Mouse (Mus musculus): Measurements from ENCODE around the gene Mecom.

Gene Mecom

GRCm38 (mm10) chr3:30514051-30514754, 33.6 kb downstream of the Mecom start:
- peak; percentile 48 for DNase-seq (ENCODE audit: low read depth, low spot score)

GRCm38 (mm10) chr3:30513314-30513997, 34.4 kb downstream of the Mecom start:
- no peak for DNase-seq (ENCODE audit: low read depth, low spot score)

- peak; percentile 13 for DNase-seq (ENCODE audit: low read depth, low spot score)
These were observed 35.3 kb downstream of the Mecom start for GRCm38 (mm10) chr3:30512459-30513030.

DNA sequence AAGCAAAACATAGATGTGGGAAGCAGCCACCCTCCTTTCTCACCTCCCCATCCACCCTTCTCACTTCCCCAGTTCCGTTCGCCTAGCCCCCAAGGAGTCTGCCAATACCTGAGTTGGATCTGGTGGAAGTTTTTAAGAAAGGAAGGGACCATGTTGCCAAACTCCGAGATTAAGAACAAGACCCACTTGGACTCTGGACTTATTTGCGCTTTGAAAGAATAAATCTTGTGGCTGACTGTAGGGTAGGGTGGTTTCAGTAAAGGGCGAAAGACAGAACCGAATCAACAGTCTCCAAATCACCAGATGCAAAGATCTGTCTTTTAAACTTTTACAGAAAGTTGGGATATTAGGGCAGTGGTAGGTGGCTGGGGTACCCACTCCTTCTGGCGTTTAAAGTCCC, 36.0 kb downstream of the Mecom start:
- no peak for DNase-seq (ENCODE audit: low read depth, low spot score)

GRCm38 (mm10) chr3:30511062-30511640, 36.7 kb downstream of the Mecom start:
- no peak for DNase-seq (ENCODE audit: low read depth, low spot score)

DNA sequence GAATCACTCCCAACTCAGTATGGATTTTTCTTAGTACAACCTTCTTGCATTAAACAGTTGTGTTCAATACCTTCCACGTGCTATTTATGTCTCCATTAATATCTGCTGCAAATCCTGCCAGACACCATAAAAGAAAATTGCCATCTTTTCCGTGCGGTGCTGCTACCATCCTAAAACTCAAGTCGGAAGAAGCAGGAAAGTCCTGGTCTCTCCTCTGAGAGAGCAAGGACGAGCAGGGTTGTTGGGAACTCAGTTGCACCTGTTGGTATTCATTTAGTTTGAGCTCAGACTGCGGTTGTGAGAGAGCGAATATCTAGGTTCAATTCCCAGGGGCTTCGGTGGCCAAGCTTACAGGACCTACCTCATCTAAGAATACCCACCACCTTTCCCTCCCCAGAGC, 37.2 kb downstream of the Mecom start:
- peak; percentile 6 for DNase-seq (ENCODE audit: low read depth, low spot score)

DNA sequence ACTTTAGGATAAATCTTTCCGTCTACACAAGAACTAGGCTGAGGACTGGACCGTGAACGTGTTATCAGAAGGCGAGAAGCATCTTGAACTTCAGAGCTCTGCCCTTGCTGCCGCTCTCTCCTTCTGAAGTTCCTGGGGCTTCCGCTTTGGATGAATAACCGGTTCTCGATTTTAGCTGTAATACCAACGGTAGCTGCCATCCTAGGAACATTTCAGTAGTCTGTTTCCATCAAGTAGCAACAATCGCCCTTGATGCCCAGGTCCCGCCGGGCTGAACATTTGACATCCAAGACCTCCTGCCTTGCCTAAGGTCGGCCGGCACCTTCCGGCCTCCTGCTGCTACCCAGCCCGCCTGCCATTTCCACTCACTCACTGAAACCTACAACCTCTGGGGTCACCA, 37.7 kb downstream of the Mecom start:
- DNase-seq (ENCODE audit: low read depth, low spot score), result peak; percentile 42

DNA sequence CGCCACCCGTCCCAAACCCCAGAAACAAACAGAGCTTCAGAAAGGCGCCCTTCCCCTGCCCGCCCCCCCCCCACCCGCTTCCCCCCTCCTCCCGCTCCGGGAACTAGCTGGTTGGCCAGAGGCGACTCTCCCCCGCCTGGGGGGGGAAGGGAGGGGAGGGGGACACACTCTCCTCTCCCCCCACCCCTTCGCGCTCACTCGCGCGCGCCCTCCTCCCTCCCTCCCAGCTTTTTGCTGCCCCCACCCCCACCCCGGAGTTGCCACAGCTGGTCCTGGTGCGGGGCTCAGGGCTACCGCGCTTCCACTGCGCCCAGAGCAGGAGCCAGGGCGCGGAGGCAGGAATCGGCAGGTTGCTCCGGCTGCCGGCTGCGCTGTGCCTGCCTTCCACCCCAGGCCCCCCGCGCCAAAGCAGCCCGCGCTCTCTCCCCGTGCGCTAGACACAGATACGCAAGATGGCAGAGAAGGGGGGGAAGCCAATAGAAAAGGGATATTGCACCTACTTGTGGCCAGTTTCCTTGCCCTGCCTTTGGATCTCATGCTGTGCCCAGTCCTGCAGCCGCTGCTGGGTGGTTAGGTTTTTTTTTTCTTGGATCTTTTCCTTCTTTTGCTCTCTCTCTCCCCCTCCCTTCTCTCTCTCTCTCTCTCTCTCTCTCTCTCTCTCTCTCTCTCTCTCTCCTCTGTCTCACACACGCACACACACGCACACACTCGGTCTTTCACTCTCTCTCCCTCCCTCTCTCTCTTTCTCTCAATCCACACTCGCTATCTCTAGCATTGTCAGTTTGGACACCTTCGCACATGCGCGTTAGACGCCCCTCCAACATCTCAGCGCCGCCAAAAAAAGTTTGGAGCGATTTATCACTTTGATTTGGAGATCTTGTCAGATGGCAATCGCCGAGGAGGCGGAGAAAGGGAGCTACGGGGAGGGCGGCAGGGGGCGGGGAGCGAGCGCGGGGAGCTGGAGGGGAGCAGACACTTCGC, 38.6 kb downstream of the Mecom start:
- peak; percentile 76 for DNase-seq (ENCODE audit: low read depth, low spot score)

- DNase-seq (ENCODE audit: low read depth, low spot score), result peak; percentile 79
These were observed 39.4 kb downstream of the Mecom start for GRCm38 (mm10) chr3:30508296-30508929.

DNA sequence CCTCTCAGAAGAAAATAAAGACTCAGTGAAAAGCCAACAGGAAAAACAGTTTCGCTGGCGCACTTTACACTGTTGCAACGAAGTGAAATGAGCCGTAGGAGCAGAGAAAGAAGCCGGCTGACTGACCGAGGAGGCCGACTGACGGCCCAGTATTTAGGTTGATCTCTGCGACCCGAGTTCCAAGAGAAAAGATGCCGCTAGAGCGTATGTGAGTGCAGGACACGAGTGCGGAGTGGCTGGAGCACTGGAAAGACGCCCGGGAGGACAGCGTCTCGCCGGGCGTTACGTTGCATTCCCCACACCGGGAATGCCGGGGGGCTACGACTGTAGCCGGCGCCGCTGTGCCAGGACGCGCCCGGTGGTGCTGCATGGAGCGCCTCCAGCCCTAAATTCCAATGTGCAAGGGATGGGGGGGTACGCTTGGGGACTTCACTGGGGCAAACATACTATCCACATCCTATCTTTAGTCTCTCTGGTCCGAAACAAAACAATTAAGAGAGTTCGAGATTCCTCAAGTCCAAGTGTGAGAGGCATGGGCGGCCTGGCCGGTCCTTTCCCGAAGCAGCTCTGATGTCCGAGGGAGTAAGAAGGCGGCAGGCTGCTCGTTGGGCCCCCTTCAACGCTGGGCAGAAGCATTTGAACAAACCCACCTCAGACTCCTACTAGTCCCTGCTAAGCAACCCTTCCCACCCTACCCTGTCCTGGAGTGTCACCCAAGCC, 40.1 kb downstream of the Mecom start:
- DNase-seq (ENCODE audit: low read depth, low spot score), result peak; percentile 78

DNA sequence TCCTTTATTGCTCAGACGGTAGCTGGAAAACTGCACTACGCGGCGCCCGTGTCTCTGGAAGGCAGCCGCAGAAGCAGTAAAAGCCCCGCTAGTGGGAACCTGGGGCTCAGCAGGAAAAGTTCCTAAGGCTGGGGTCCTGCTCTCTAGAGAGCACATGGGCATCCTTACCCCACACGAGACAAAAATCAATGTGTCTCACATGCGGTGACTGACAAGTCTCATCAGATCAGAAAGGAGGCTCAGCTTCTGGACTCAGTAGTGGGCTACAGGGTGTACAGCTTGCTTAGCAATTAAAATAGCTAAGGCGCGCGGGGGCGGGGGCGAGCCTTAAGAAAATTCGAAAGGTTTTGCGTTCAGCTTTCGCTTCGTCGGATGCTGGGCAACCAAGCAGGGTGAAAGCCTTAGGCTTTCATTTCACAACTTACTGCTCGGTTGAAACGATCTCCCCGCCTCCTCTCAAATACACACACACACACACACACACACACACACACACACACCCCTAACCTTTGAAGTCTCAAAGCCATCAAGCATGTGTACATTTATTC, 40.7 kb downstream of the Mecom start:
- DNase-seq (ENCODE audit: low read depth, low spot score), result peak; percentile 51

GRCm38 (mm10) chr3:30506329-30507027, 41.3 kb downstream of the Mecom start:
- DNase-seq (ENCODE audit: low read depth, low spot score), result peak; percentile 13

DNA sequence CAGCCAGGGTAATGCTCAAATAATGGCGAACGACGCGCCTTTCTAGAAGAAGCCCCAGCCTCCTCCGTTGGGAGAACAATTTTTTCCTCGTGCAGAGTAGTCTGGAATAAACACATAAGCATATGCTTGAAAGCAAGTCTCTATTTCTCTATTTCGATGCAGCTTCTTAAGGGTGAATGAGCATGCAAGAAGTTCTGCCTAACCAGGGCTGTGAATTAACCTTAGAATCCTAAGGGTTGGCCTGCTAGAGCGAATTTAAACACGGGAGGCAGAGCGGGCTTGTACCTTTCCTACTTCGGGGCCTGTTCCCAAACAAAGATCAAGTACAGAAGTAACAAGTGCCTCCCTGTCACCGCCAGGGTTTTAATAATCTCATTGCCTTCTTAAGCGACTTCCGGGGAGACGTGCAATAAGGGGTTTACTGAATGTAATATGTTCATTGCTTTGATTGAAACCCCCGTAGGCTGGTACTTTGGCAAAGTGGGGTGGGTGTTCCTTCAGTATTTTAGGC, 42.0 kb downstream of the Mecom start:
- peak; percentile 18 for DNase-seq (ENCODE audit: low read depth, low spot score)

GRCm38 (mm10) chr3:30504561-30504960, 43.2 kb downstream of the Mecom start:
- DNase-seq (ENCODE audit: low read depth, low spot score), result no peak

DNA sequence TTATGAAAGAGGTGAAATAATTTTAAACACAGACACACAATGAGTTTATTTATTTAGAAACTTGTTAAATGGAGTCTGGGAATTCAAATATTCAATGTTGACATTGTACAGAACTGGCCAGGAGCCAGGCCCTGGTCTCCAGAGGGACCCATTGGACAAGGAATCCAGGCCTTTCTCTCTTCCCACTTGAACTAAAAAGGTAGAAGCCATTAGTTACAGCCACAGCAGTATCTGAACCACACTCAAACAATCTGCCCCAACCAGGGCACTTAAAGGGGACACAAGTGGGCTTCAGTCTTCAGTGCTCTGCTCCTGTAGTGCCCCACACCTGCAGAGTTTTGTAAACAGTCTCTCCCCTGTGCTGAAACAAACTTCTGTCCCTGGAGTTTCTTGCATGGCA, 44.0 kb downstream of the Mecom start:
- no peak for DNase-seq (ENCODE audit: low read depth, low spot score)

DNA sequence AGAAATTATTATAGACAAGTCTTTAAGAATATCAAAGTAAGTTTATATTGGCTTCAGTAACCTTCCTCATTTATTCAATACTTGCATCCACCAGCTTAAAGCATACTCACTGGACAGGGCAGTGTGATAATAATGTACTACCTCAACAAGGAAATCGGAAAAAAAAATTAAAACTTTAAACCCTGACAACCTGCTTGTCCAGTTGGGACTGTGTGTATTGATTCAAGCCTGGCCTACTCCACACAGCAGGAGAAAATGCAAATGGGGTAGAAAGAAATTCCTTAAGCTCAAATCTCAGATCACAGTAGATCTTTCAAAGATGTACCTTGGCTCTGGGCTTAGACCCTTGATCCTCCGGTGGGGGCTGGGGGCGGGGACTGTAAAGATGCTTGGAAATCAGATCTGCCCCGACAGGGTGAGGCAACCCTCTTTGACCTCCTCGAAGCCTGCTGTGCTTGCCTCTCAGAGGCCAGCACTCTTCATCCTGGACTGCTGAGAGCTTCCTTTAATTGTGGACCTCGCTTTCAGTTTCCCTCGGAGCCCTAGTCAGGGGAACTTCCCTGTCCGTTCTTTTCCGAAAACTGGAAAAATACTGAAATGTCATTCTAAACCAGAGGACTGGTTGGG, 49.5 kb downstream of the Mecom start:
- DNase-seq (ENCODE audit: low read depth, low spot score), result peak; percentile 42

GRCm38 (mm10) chr3:30494371-30494770, 53.4 kb downstream of the Mecom start:
- no peak for DNase-seq (ENCODE audit: low read depth, low spot score)

DNA sequence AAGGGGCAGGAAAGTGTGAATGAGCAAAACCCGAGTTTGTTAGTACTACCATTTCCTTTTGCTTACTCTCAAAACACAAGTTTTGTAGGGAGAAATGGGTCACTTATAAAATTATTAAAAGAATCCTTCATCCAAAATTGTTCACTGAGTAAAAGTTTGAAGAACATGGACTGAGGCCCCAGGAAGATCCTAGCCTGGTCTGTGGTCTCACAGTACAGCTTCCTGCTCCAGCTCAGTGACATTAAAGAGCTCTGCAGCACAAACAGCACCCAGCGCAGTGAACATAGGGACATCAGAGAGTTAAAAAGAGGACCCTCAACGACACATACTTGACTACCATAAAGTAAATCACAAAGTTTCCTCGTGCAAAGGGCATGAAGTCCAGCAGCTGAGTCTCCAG, 59.0 kb downstream of the Mecom start:
- DNase-seq (ENCODE audit: low read depth, low spot score), result no peak

GRCm38 (mm10) chr3:30486422-30486821, 61.4 kb downstream of the Mecom start:
- no peak for DNase-seq (ENCODE audit: low read depth, low spot score)
